Mouse (Mus musculus) limb, embryonic 11.5 days (tissue): ENCODE data around the gene Slc35d2. TPM values are rescaled to one million over a fixed set of nuclear protein-coding genes. Genes with fewer than 3 reads are reported as not detected.
A peak's percentile ranks its signal among the peaks of the same experiment; 100 is the strongest.

Source experiments
- ATAC-seq: fragments of 200-750 bp; cut with Nextera tagmentation; 2 replicates; pipeline ENCODE4 v1.8.0; 2017; ENCODE audit warnings: low read depth; ENCODE audit not compliant: insufficient number of reproducible peaks, low FRiP score, low TSS enrichment
- DNase-seq: peaks from one replicate; pipeline ENCODE4 v3.0.0-alpha.2; 2015; ENCODE audit warnings: low spot score
- H3K27ac ChIP-seq: fragments of 300-500 bp; sonication (generic); replicated peaks from 2 replicates; pipeline ENCODE4 v1.5.1; 2014; ENCODE audit warnings: low read depth, mild to moderate bottlenecking, low read length
- H3K27me3 ChIP-seq: fragments of 300-500 bp; sonication (generic); 2 replicates; pipeline ENCODE4 v1.6.1; 2014; ENCODE audit warnings: mild to moderate bottlenecking, low read length, mixed read lengths; ENCODE audit not compliant: control insufficient read depth, insufficient read depth
- H3K36me3 ChIP-seq: fragments of 300-500 bp; sonication (generic); 2 replicates; pipeline ENCODE4 v1.6.1; 2014; ENCODE audit warnings: mild to moderate bottlenecking, low read length, moderate library complexity, mixed read lengths; ENCODE audit not compliant: control insufficient read depth, insufficient read depth
- H3K4me1 ChIP-seq: fragments of 300-500 bp; sonication (generic); 2 replicates; pipeline ENCODE4 v1.6.1; 2014; ENCODE audit warnings: low read length, mixed read lengths; ENCODE audit not compliant: control insufficient read depth, insufficient read depth
- H3K4me2 ChIP-seq: fragments of 300-500 bp; sonication (generic); 2 replicates; pipeline ENCODE4 v1.6.1; 2014; ENCODE audit warnings: low read depth, mild to moderate bottlenecking, moderate library complexity; ENCODE audit not compliant: severe bottlenecking
- H3K4me3 ChIP-seq: fragments of 300-500 bp; sonication (generic); 2 replicates; pipeline ENCODE4 v1.5.1; 2014; ENCODE audit warnings: low read depth, low read length
- H3K9ac ChIP-seq: fragments of 300-500 bp; sonication (generic); 2 replicates; pipeline ENCODE4 v1.6.1; 2014; ENCODE audit warnings: mild to moderate bottlenecking, low read length
- H3K9me3 ChIP-seq: fragments of 300-500 bp; sonication (generic); 2 replicates; pipeline ENCODE4 v1.6.1; 2016; ENCODE audit warnings: low read length; ENCODE audit not compliant: control insufficient read depth
- WGBS: fragments of 180-500 bp; shearing (Covaris S2); extraction: QIAGEN DNeasy Blood & Tissue Kit; methylation state at CpG from one replicate; pipeline ENCODE4 v1.1.7; 2014; 5-methylcytosine and 5-hydroxymethylcytosine counted together
- polyA plus RNA-seq: library from polyadenylated mRNA; unstranded; fragments of >200 nt; fragmentation: Nextera tagmentation; extraction: Ambion mirVana; gene quantifications from 2 replicates; pipeline ENCODE4 v1.2.1, GENCODE M21; 2014

Slc35d2 gene
- polyA plus RNA-seq, 1 experiment from 2014 or later = 4.5 TPM

GRCm38 (mm10) chr13:64155171-64155571 is 26.0 kb upstream of the Slc35d2 start:
- Histone ChIP-seq H3K9ac (no peak overlapping the region), H3K4me1 (no peaks in the 10 kb centered on the region), H3K4me2 (no peak overlapping the region), H3K27ac (no peak overlapping the region), H3K9me3 (no peaks in the 10 kb centered on the region), H3K4me3 (no peak overlapping the region), H3K36me3 (no peaks in the 10 kb centered on the region), H3K27me3 (no peaks in the 10 kb centered on the region)
- ATAC-seq (no peak), DNase-seq (no peak)
- 27% methylated on average over 1 of the region's 1 CpGs for WGBS

- 65% methylated on average over 2 of the region's 2 CpGs for WGBS
- Histone ChIP-seq H3K9me3 (no peaks in the 10 kb centered on the region), H3K27ac (no peak overlapping the region), H3K36me3 (no peaks in the 10 kb centered on the region), H3K4me1 (no peaks in the 10 kb centered on the region), H3K4me3 (no peak overlapping the region), H3K9ac (no peak overlapping the region), H3K4me2 (no peak overlapping the region), H3K27me3 (no peaks in the 10 kb centered on the region)
- no peak for ATAC-seq
- no peak for DNase-seq
Observed at GRCm38 (mm10) chr13:64154651-64155050, 25.5 kb upstream of the Slc35d2 start.

GRCm38 (mm10) chr13:64153751-64154267 is 24.6 kb upstream of the Slc35d2 start:
- Histone ChIP-seq H3K27ac (no peak overlapping the region), H3K27me3 (no peaks in the 10 kb centered on the region), H3K9me3 (no peaks in the 10 kb centered on the region), H3K4me1 (no peaks in the 10 kb centered on the region), H3K9ac (no peak overlapping the region; the same call in 1 of the 2 replicates), H3K4me3 (peak overlapping the region; percentile 93), H3K36me3 (no peaks in the 10 kb centered on the region), H3K4me2 (peak overlapping the region; percentile 62)
- DNase-seq (peak; percentile 62), ATAC-seq (peak; percentile 36)
- WGBS = 2% methylated on average over 18 of the region's 18 CpGs

GRCm38 (mm10) chr13:64153083-64153682 is 24.0 kb upstream of the Slc35d2 start, which contains the start of gene Zfp367:
Gene Zfp367 (minus strand): TSS chr13:64153202.
- ATAC-seq (peak; percentile 98), DNase-seq (peak; percentile 98)
- Histone ChIP-seq H3K4me3 (peak within 1 kb of the TSS; percentile 93), H3K9ac (peak within 1 kb of the TSS; percentile 62), H3K36me3 (no peaks in the 10 kb centered on the region), H3K27ac (peak within 1 kb of the TSS; percentile 80), H3K9me3 (no peaks in the 10 kb centered on the region), H3K4me2 (peak within 1 kb of the TSS; percentile 62), H3K27me3 (no peaks in the 10 kb centered on the region), H3K4me1 (no peaks in the 10 kb centered on the region)
- WGBS = under 1% methylated on average over 56 of the region's 56 CpGs

- under 1% methylated on average over 61 of the region's 61 CpGs for WGBS
- Histone ChIP-seq H3K9me3 (no peaks in the 10 kb centered on the region), H3K36me3 (no peaks in the 10 kb centered on the region), H3K27ac (peak overlapping the region; percentile 80), H3K4me3 (peak overlapping the region; percentile 93), H3K9ac (peak overlapping the region; percentile 62), H3K4me2 (peak overlapping the region; percentile 62), H3K4me1 (no peaks in the 10 kb centered on the region), H3K27me3 (no peaks in the 10 kb centered on the region)
- ATAC-seq (peak; percentile 21), DNase-seq (peak; percentile 63)
Observed at GRCm38 (mm10) chr13:64152671-64153082, 23.5 kb upstream of the Slc35d2 start.

GRCm38 (mm10) chr13:64152241-64152669 is 23.1 kb upstream of the Slc35d2 start:
- Histone ChIP-seq H3K27me3 (no peaks in the 10 kb centered on the region), H3K4me2 (peak overlapping the region; percentile 62), H3K27ac (peak overlapping the region; percentile 80), H3K9me3 (no peaks in the 10 kb centered on the region), H3K36me3 (no peaks in the 10 kb centered on the region), H3K4me3 (peak overlapping the region; percentile 93), H3K4me1 (no peaks in the 10 kb centered on the region), H3K9ac (peak overlapping the region; percentile 62)
- WGBS = 1% methylated on average over 42 of the region's 42 CpGs
- DNase-seq (peak; percentile 91), ATAC-seq (peak; percentile 10)

- WGBS = 76% methylated on average over 5 of the region's 5 CpGs
- Histone ChIP-seq H3K4me3 (no peak overlapping the region), H3K27me3 (no peaks in the 10 kb centered on the region)
Observed at GRCm38 (mm10) chr13:64150121-64150520, 21.0 kb upstream of the Slc35d2 start.

GRCm38 (mm10) chr13:64129616-64130375 is 628 bp upstream of the Slc35d2 start:
- H3K27ac ChIP-seq = no peak overlapping the region
- peak overlapping the region; percentile 77 for H3K9ac ChIP-seq
- peak overlapping the region; percentile 58 for H3K4me3 ChIP-seq
- H3K9me3 ChIP-seq = no peaks in the 10 kb centered on the region
- no peaks in the 10 kb centered on the region for H3K27me3 ChIP-seq
- H3K36me3 ChIP-seq = no peaks in the 10 kb centered on the region
- DNase-seq = peak; percentile 61
- H3K4me2 ChIP-seq = peak overlapping the region; percentile 77
- WGBS = 40% methylated on average over 15 of the region's 15 CpGs
- no peaks in the 10 kb centered on the region for H3K4me1 ChIP-seq
- peak; percentile 71; the same call in 1 of the 2 replicates for ATAC-seq

More at GRCm38 (mm10) chr13:64150121-64150520, 21.0 kb upstream of the Slc35d2 start:
- no peaks in the 10 kb centered on the region for H3K9me3 ChIP-seq
- no peaks in the 10 kb centered on the region for H3K4me1 ChIP-seq
- no peak overlapping the region for H3K4me2 ChIP-seq
- H3K27ac ChIP-seq = no peak overlapping the region
- DNase-seq (no peak), ATAC-seq (no peak)
- H3K36me3 ChIP-seq = no peaks in the 10 kb centered on the region
- H3K9ac ChIP-seq = no peak overlapping the region
